Comparison of ENCODE assay signal across 8 mouse cellular contexts in the genomic region with DNA sequence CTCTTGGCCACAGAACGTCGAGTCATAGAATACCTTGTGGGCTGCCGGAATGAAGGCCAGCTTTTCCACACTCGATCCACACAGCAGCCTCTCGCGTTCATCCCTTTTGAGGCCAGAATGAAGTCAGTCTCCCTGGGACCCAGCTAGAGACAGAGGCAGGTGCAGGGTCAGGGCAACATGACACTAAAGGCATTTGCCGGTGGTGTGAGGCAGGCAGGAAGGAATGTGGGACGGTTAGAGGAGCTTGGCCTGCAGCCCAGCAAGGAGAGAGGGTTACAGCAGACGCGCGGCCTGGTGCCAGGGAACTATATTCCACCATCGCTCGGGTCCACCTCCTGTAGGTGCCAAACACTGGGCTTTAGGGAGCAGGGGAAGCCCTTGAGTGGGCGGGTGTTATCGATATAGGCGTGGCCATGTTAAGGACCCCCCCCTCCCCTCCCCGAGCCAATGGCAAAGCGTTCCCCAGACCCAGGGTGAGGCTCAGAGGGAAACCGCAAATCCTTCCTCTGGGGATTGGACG. TPM values are rescaled to one million over a fixed set of nuclear protein-coding genes. Genes with fewer than 3 reads are reported as not detected.
DNase-seq lines count a peak whose midpoint lies in the region; ATAC-seq and TF ChIP-seq lines count a peak whose summit lies in the region.

No protein-coding gene starts in this region.

- WGBS in embryonic facial prominence, embryonic 15.5 days = 7% methylated on average over 20 of the region's 20 CpGs
- WGBS in liver, postnatal 0 days (ENCODE audit: insufficient replicate concordance) = 16% methylated on average over 20 of the region's 20 CpGs
- WGBS in stomach, embryonic 14.5 days = 8% methylated on average over 20 of the region's 20 CpGs
- WGBS in thymus, adult 2 months = 19% methylated on average over 20 of the region's 20 CpGs

- H3K9ac ChIP-seq in ES-Bruce4 (ENCODE audit: low read depth, poor library complexity, severe bottlenecking) = peak overlapping the region; percentile 4
- no peak overlapping the region for H3K9ac ChIP-seq in embryonic facial prominence, embryonic 15.5 days
- no peak overlapping the region for H3K9ac ChIP-seq in liver, postnatal 0 days (replicated peaks)
- H3K9ac ChIP-seq in stomach, embryonic 14.5 days (replicated peaks; ENCODE audit: low read depth, low read length) = no peak overlapping the region

- H3K4me3 ChIP-seq in ES-Bruce4 (ENCODE audit: low read depth, low read length) = peak overlapping the region; percentile 40
- no peak overlapping the region for H3K4me3 ChIP-seq in embryonic facial prominence, embryonic 15.5 days (replicated peaks)
- H3K4me3 ChIP-seq in liver, postnatal 0 days (ENCODE audit: low read depth, low read length) = no peak overlapping the region
- no peak overlapping the region for H3K4me3 ChIP-seq in stomach, embryonic 14.5 days (ENCODE audit: low read depth, low read length)
- no peak overlapping the region for H3K4me3 ChIP-seq in thymus, adult 2 months (ENCODE audit: control insufficient read depth, insufficient read depth, low read length)

- peak; percentile 53 for TF ChIP-seq POLR2A in ES-Bruce4 (IDR thresholded peaks at IDR 0.05; ENCODE audit: insufficient read depth, low read length)
- TF ChIP-seq POLR2A in thymus, adult 2 months (IDR thresholded peaks at IDR 0.05; ENCODE audit: control insufficient read depth, extremely low read depth, insufficient read depth, low read length, poor library complexity) = no peak

- ATAC-seq in embryonic facial prominence, embryonic 15.5 days (ENCODE audit: insufficient number of reproducible peaks, low FRiP score, low TSS enrichment, low read depth) = peak; percentile 70
- ATAC-seq in liver, postnatal 0 days = peak; percentile 75
- peak; percentile 46; the same call in 1 of the 2 replicates for ATAC-seq in stomach, embryonic 14.5 days (ENCODE audit: insufficient number of reproducible peaks, insufficient read depth, low FRiP score, low read depth)

- H3K27ac ChIP-seq in ES-Bruce4 (ENCODE audit: insufficient read depth, low read length) = peak overlapping the region; percentile 41
- H3K27ac ChIP-seq in embryonic facial prominence, embryonic 15.5 days (replicated peaks) = peak overlapping the region; percentile 55; the same call in 1 of the 2 replicates
- H3K27ac ChIP-seq in liver, postnatal 0 days (ENCODE audit: low read depth) = no peak overlapping the region
- peak overlapping the region; percentile 44 for H3K27ac ChIP-seq in stomach, embryonic 14.5 days (ENCODE audit: low read length)
- no peak overlapping the region for H3K27ac ChIP-seq in thymus, adult 2 months (ENCODE audit: control insufficient read depth, insufficient read depth, low read length)

- peak overlapping the region; percentile 24 for H3K4me2 ChIP-seq in embryonic facial prominence, embryonic 15.5 days (replicated peaks)
- H3K4me2 ChIP-seq in liver, postnatal 0 days (ENCODE audit: low read depth, low read length) = no peak overlapping the region
- no peak overlapping the region; the same call in 1 of the 2 replicates for H3K4me2 ChIP-seq in stomach, embryonic 14.5 days (replicated peaks; ENCODE audit: low read depth, low read length)

- peak; percentile 76 for DNase-seq in adrenal gland, adult 8-10 months
- DNase-seq in heart, postnatal 4 days = peak; percentile 87
- DNase-seq in liver, postnatal 0 days = peak; percentile 62
- no peak for DNase-seq in thymus, adult 2 months
- DNase-seq in layer of hippocampus, adult 9-10 months (ENCODE audit: low spot score) = no peak

- H3K36me3 ChIP-seq in ES-Bruce4 (ENCODE audit: control insufficient read depth, insufficient read depth, low read length, poor library complexity, severe bottlenecking) = no peaks in the 10 kb centered on the region
- H3K36me3 ChIP-seq in embryonic facial prominence, embryonic 15.5 days = no peaks in the 10 kb centered on the region
- no peaks in the 10 kb centered on the region for H3K36me3 ChIP-seq in liver, postnatal 0 days (replicated peaks; ENCODE audit: insufficient read depth, low read length)
- no peaks in the 10 kb centered on the region for H3K36me3 ChIP-seq in stomach, embryonic 14.5 days (ENCODE audit: control insufficient read depth, insufficient read depth, low read length)
- no peaks in the 10 kb centered on the region for H3K36me3 ChIP-seq in thymus, adult 2 months (ENCODE audit: control insufficient read depth, insufficient read depth, low read length)

- TF ChIP-seq CTCF in ES-Bruce4 (IDR thresholded peaks at IDR 0.05; ENCODE audit: low read depth, low read length) = no peak
- no peak for TF ChIP-seq CTCF in liver, postnatal 0 days (IDR thresholded peaks at IDR 0.05; ENCODE audit: low read depth)
- no peak for TF ChIP-seq CTCF in thymus, adult 2 months (IDR thresholded peaks at IDR 0.05; ENCODE audit: borderline replicate concordance, control insufficient read depth, extremely low read depth, insufficient read depth, low read length, poor library complexity)

- H3K4me1 ChIP-seq in ES-Bruce4 (ENCODE audit: control insufficient read depth, insufficient read depth, low read length) = peaks cover 13% of the 10 kb centered on the region
- peaks cover 13% of the 10 kb centered on the region for H3K4me1 ChIP-seq in embryonic facial prominence, embryonic 15.5 days
- H3K4me1 ChIP-seq in liver, postnatal 0 days (ENCODE audit: insufficient read depth) = 0 out of 2 replicates have a peak, but pooled peaks cover 3% of the 10 kb centered on the region
- 0 out of 2 replicates have a peak, but pooled peaks cover 5% of the 10 kb centered on the region for H3K4me1 ChIP-seq in stomach, embryonic 14.5 days (ENCODE audit: control insufficient read depth, insufficient read depth, low read length)
- H3K4me1 ChIP-seq in thymus, adult 2 months (replicated peaks; ENCODE audit: control insufficient read depth, insufficient read depth, low read length) = no peaks in the 10 kb centered on the region; the same call in 1 of the 2 replicates

- peak; percentile 50; the same call in 1 of the 2 replicates for TF ChIP-seq EP300 in ES-Bruce4 (IDR thresholded peaks at IDR 0.05; ENCODE audit: insufficient read depth, low read depth, low read length)
- no peak for TF ChIP-seq EP300 in liver, postnatal 0 days (IDR thresholded peaks at IDR 0.05; ENCODE audit: low read depth)

- no peaks in the 10 kb centered on the region for H3K9me3 ChIP-seq in ES-Bruce4 (replicated peaks; ENCODE audit: control insufficient read depth, insufficient read depth, low read length, poor library complexity, severe bottlenecking)
- H3K9me3 ChIP-seq in embryonic facial prominence, embryonic 15.5 days (replicated peaks) = no peaks in the 10 kb centered on the region
- H3K9me3 ChIP-seq in liver, postnatal 0 days (ENCODE audit: low read length) = no peaks in the 10 kb centered on the region
- H3K9me3 ChIP-seq in stomach, embryonic 14.5 days (ENCODE audit: control insufficient read depth, low read depth, low read length) = no peaks in the 10 kb centered on the region

- H3K27me3 ChIP-seq in ES-Bruce4 (ENCODE audit: control insufficient read depth, insufficient read depth, low read length, poor library complexity, severe bottlenecking) = no peaks in the 10 kb centered on the region
- H3K27me3 ChIP-seq in embryonic facial prominence, embryonic 15.5 days = no peaks in the 10 kb centered on the region
- H3K27me3 ChIP-seq in liver, postnatal 0 days (ENCODE audit: insufficient read depth, low read length) = no peaks in the 10 kb centered on the region; the same call in 1 of the 2 replicates
- no peaks in the 10 kb centered on the region for H3K27me3 ChIP-seq in stomach, embryonic 14.5 days (ENCODE audit: control insufficient read depth, insufficient read depth, low read length)
- H3K27me3 ChIP-seq in thymus, adult 2 months (ENCODE audit: control insufficient read depth, insufficient read depth, low read length) = no peaks in the 10 kb centered on the region

RNA-seq across cellular contexts. Expression of gene Izumo2, which starts 11.3 kb away (rescaled TPM):
- 1.8 and 2.2 TPM in 2 replicates for polyA plus RNA-seq in ES-Bruce4 (2011; ENCODE audit: insufficient read depth, insufficient read length, low read depth, missing spikeins)
- not detected for total RNA-seq in adrenal gland, adult 8-10 months (2022)
- not detected in 2 replicates for polyA plus RNA-seq in embryonic facial prominence, embryonic 15.5 days (2015; fragmentation: Nextera tagmentation; extraction: Ambion mirVana)
- total RNA-seq in heart, postnatal 4 days (2021) = not detected
- polyA plus RNA-seq in liver, postnatal 0 days (2015; fragmentation: Nextera tagmentation; extraction: Ambion mirVana) = not detected in 2 replicates
- polyA plus RNA-seq in stomach, embryonic 14.5 days (2014; fragmentation: Nextera tagmentation; extraction: Ambion mirVana) = not detected in 2 replicates
- not detected in 2 replicates for polyA plus RNA-seq in thymus, adult 2 months (2012; rRNA removed)

RNA-seq across cellular contexts. Expression of gene Myh14, which starts 26.6 kb away (rescaled TPM):
- 14.7 and 16.5 TPM in 2 replicates for polyA plus RNA-seq in ES-Bruce4 (2011; ENCODE audit: insufficient read depth, insufficient read length, low read depth, missing spikeins)
- total RNA-seq in adrenal gland, adult 8-10 months (2022) = 10 to 100 TPM in 1 of 4 experiments, 1 to 10 TPM in 3; 7.3 to 16.5 (median 8.4) TPM
- polyA plus RNA-seq in embryonic facial prominence, embryonic 15.5 days (2015; fragmentation: Nextera tagmentation; extraction: Ambion mirVana) = 20.0 and 23.0 TPM in 2 replicates
- total RNA-seq in heart, postnatal 4 days (2021) = 10 to 100 TPM; 11.8 to 14.3 TPM
- 1.5 and 2.1 TPM in 2 replicates for polyA plus RNA-seq in liver, postnatal 0 days (2015; fragmentation: Nextera tagmentation; extraction: Ambion mirVana)
- 14.0 and 15.8 TPM in 2 replicates for polyA plus RNA-seq in stomach, embryonic 14.5 days (2014; fragmentation: Nextera tagmentation; extraction: Ambion mirVana)
- polyA plus RNA-seq in thymus, adult 2 months (2012; rRNA removed) = 1.9 and 3.7 TPM in 2 replicates

RNA-seq across cellular contexts. Expression of gene Vrk3, which starts 51.0 kb away (rescaled TPM):
- 52.2 and 62.7 TPM in 2 replicates for polyA plus RNA-seq in ES-Bruce4 (2011; ENCODE audit: insufficient read depth, insufficient read length, low read depth, missing spikeins)
- 10 to 100 TPM; 46.5 to 73.4 (median 54.8) TPM for total RNA-seq in adrenal gland, adult 8-10 months (2022)
- polyA plus RNA-seq in embryonic facial prominence, embryonic 15.5 days (2015; fragmentation: Nextera tagmentation; extraction: Ambion mirVana) = 32.9 and 35.2 TPM in 2 replicates
- 10 to 100 TPM; 28.4 to 28.9 TPM for total RNA-seq in heart, postnatal 4 days (2021)
- polyA plus RNA-seq in liver, postnatal 0 days (2015; fragmentation: Nextera tagmentation; extraction: Ambion mirVana) = 19.1 and 19.3 TPM in 2 replicates
- polyA plus RNA-seq in stomach, embryonic 14.5 days (2014; fragmentation: Nextera tagmentation; extraction: Ambion mirVana) = 32.9 and 34.7 TPM in 2 replicates
- polyA plus RNA-seq in thymus, adult 2 months (2012; rRNA removed) = 105 and 111 TPM in 2 replicates

RNA-seq across cellular contexts. Expression of gene Zfp473, which starts 53.6 kb away (rescaled TPM):
- 24.4 and 28.4 TPM in 2 replicates for polyA plus RNA-seq in ES-Bruce4 (2011; ENCODE audit: insufficient read depth, insufficient read length, low read depth, missing spikeins)
- 1 to 10 TPM in 1 of 4 experiments, under 1 TPM in 3; 0.35 to 1.1 (median 0.41) TPM for total RNA-seq in adrenal gland, adult 8-10 months (2022)
- polyA plus RNA-seq in embryonic facial prominence, embryonic 15.5 days (2015; fragmentation: Nextera tagmentation; extraction: Ambion mirVana) = 1.4 and 1.8 TPM in 2 replicates
- total RNA-seq in heart, postnatal 4 days (2021) = under 1 TPM; 0.19 to 0.20 TPM
- polyA plus RNA-seq in liver, postnatal 0 days (2015; fragmentation: Nextera tagmentation; extraction: Ambion mirVana) = 0.14 and 0.24 TPM in 2 replicates
- 1.9 and 3.0 TPM in 2 replicates for polyA plus RNA-seq in stomach, embryonic 14.5 days (2014; fragmentation: Nextera tagmentation; extraction: Ambion mirVana)
- 1.1 TPM in 2 replicates for polyA plus RNA-seq in thymus, adult 2 months (2012; rRNA removed)

Comparison
In these comparisons a context has a peak if more than half of its experiments do, and no peak if none do; other contexts are left out.
1. H3K27ac ChIP-seq: peak in ES-Bruce4 (single experiment), embryonic facial prominence, embryonic 15.5 days (single experiment) and stomach, embryonic 14.5 days (single experiment); none in liver, postnatal 0 days (single experiment) and thymus, adult 2 months (single experiment).
2. DNase-seq: peak in adrenal gland, adult 8-10 months (single experiment), heart, postnatal 4 days (single experiment) and liver, postnatal 0 days (single experiment); none in thymus, adult 2 months (single experiment) and layer of hippocampus, adult 9-10 months (single experiment).
3. Peak in every context shown above with its lines, with median percentiles within 50 percentile points of each other: ATAC-seq.